Mouse (Mus musculus): Measurements from ENCODE around the gene Mutyh. TPM values are rescaled to one million over a fixed set of nuclear protein-coding genes. Genes with fewer than 3 reads are reported as not detected.
"Not testable (repeated sequence)": the region's sequence is repeated elsewhere in the genome, so short reads cannot be mapped to it uniquely, and the experiment has no call there.

Gene Mutyh
- total RNA-seq, 1 experiment from 2014 or later, result 6.8 TPM

DNA sequence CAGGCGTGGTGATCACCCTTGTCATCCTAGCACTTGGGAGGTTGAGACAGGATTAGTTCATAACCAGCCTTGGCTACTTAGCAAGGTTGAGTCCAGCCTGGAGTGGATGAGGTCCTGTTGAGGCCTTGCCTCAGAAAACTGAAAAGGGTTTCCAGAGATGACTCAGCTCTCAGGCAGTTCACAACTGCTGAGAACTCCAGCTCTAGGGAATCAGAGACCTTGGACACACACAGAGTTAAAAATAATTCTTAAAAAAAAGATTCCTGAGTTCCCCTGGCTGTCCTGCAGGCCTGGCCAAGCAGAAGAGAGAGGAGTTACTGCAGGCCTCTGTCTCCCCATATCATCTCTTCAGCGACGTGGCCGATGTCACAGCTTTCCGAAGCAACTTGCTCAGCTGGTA, 7.8 kb downstream of the Mutyh start:
- no peak for ATAC-seq (replicated peaks in 1 of 2; ENCODE audit: insufficient read depth in 1 of 2, low FRiP score in 2 of 2, low TSS enrichment in 1 of 2, low read depth in 1 of 2, poor library complexity in 2 of 2, severe bottlenecking in 2 of 2)

GRCm38 (mm10) chr4:116817486-116817885, 10.0 kb downstream of the Mutyh start:
- no peak for ATAC-seq (replicated peaks in 1 of 2; ENCODE audit: insufficient read depth in 1 of 2, low FRiP score in 2 of 2, low TSS enrichment in 1 of 2, low read depth in 1 of 2, poor library complexity in 2 of 2, severe bottlenecking in 2 of 2)

DNA sequence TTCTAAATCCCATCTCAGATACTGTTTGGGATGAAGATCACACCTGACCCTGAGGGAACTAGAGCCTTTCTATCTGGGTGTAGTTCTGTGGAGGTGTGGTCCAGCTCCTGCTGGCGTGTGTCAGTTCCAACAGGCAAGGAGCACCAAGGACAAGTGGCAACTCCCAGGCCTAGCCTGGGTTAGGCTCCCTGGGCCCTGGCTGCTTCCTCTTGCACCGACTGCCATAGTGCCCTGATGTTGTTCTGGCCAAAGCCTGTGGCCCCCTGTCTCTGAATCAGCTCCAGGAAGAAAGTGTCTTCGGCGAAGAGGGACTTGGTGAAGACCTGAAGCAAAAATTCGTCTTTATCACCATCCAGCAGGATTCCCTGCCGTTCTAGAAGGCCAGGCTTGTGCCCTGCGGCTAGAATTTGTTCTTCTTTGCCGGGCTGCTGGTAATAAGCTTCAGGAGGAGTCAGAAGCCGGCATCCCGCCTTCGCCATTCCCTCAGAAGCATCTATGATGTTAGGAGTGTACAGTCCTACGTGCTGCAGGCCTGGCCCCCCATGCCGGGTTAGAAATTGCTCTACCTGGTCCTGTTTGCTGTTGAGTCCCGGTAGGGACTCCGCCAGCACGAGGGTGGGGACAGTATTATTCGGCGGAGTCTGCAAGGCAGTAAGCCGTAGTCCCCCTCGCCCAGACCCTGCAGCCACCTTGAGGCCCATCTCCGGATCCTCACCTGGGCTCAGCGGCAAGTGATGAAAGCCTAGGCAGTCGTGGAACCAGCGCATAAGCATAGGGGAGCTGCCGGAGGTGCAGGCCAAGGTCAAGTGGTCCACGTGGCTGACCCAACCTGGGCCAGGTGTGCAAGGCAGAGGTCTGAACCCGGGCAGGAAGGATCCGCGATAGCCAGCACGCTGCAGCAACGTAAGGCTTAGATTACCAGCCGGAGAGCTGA, 12.7 kb downstream of the Mutyh start:
- ATAC-seq (replicated peaks in 1 of 2; ENCODE audit: insufficient read depth in 1 of 2, low FRiP score in 2 of 2, low TSS enrichment in 1 of 2, low read depth in 1 of 2, poor library complexity in 2 of 2, severe bottlenecking in 2 of 2), result no peak; a peak in 1 of 4 replicates

GRCm38 (mm10) chr4:116820902-116821693, 13.6 kb downstream of the Mutyh start:
- ATAC-seq (replicated peaks in 1 of 2; ENCODE audit: insufficient read depth in 1 of 2, low FRiP score in 2 of 2, low TSS enrichment in 1 of 2, low read depth in 1 of 2, poor library complexity in 2 of 2, severe bottlenecking in 2 of 2), result peak; percentile 65 to 78

DNA sequence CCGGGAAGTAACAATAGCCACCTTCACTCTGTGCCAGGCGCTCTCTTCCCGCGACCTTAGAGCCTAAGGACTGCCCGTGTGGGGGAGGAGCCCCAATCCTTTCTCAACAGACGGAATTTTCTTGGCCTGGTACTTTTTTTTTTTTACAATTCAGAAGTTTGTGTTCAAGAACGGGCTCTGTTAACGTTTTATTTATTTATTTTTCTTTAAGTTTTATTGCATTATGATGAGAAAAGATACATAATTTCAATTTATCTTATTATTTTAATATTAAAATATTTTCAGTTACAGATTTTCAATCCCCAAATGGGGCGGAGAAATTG, 14.1 kb downstream of the Mutyh start, which contains the start of gene Hpdl:
Gene Hpdl, minus strand, starts transcription at position 14 of the 323 bp plus-strand sequence.
- ATAC-seq (replicated peaks in 1 of 2; ENCODE audit: insufficient read depth in 1 of 2, low FRiP score in 2 of 2, low TSS enrichment in 1 of 2, low read depth in 1 of 2, poor library complexity in 2 of 2, severe bottlenecking in 2 of 2), result 0 out of 4 replicates have a peak, but pooled peaks of 1 of the 2 experiments have one; percentile 28

DNA sequence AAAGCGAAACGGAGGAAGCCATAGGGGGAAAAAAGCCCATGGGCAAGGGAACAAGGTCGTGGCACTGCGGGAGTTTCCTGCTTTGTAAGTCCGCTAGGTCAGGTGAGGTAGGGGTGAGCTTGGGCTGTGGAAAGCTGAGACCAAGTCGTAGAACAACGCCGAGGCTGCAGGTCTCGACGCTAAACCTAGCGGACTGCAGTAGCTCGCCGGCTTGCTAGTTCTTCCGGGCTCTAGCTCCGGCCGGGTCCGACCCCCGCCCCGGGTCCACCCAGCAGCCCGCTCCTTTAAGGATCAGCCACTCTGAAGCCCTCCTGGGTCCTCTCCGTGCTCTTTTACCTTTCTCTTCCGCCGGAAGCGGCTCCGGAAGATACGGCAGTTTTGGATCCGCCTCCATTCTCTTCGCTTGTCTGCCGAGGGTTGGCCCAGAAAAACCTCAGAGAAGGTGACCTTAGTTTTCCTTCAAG, 17.1 kb downstream of the Mutyh start:
- ATAC-seq (replicated peaks in 1 of 2; ENCODE audit: insufficient read depth in 1 of 2, low FRiP score in 2 of 2, low TSS enrichment in 1 of 2, low read depth in 1 of 2, poor library complexity in 2 of 2, severe bottlenecking in 2 of 2), result peak; percentile 19 to 34; a peak in 3 of 4 replicates

DNA sequence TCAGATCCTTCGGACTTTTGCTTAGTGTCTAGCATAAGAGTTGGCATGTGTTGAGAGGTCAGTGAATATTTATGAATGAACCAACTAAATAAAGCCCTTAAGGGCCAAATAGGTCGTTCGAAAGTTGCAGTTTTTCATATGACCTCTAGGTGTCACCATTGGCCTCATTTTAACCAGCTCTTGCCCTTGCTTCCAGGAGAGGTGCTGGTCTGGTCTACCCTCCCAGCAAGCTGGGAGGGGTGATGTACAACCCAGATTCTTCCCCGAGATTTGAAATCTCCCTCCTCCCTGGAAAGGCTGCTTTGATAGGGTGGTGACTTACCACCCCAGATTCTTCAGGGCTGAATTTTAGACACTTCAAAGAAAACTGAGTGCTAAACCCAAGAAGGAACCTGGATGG, 20.3 kb downstream of the Mutyh start:
- peak; percentile 58 to 80 for ATAC-seq (replicated peaks in 1 of 2; ENCODE audit: insufficient read depth in 1 of 2, low FRiP score in 2 of 2, low TSS enrichment in 1 of 2, low read depth in 1 of 2, poor library complexity in 2 of 2, severe bottlenecking in 2 of 2)

DNA sequence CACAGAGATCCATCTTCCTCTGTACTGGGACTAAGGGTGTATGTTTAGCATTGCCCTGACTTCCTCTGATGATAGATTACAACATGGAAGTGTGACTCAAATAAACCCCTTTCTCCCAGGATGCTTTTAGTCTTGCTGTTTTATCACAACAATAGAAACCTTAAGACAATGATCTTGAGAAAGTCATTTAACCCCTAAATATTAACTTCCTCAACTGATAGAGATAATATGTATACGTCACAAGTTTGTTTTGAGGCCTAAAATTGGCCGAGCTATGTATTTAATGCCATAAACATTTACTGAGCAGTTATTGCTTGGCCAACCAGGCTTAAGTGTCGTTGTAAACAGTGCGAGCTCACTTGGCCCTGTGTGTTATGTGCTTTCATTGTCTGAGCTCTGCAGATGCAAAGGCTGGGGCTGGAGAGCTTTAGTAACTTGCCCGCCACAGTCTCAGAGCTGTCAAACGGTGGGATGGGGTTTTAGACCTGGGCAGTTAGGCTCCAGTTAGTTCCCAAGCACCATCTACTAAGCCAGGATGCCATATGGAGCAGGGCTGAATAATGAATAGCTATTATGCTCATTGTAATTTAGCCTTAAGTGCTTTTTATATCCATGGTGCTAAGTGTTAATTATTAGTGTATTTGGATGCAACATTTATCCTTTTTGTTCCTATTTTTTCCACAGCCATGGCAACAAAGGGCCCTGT, 22.0 kb downstream of the Mutyh start:
- no peak for ATAC-seq (replicated peaks in 1 of 2; ENCODE audit: insufficient read depth in 1 of 2, low FRiP score in 2 of 2, low TSS enrichment in 1 of 2, low read depth in 1 of 2, poor library complexity in 2 of 2, severe bottlenecking in 2 of 2)

DNA sequence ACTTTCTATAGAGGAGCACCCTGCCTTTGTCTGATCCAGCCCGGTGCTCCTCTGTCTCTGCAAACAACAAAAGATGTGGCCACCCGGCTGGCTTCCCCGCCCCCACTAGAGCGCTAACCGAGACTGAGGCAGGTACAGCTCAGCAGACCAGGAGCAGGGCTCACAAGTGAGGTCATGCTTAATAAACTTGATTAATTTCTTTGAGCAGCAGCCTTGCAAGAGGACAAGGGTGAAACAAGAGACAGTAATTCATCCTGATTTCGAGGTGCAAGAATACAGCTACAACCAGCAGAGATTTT, 22.5 kb downstream of the Mutyh start:
- ATAC-seq (replicated peaks in 1 of 2; ENCODE audit: insufficient read depth in 1 of 2, low FRiP score in 2 of 2, low TSS enrichment in 1 of 2, low read depth in 1 of 2, poor library complexity in 2 of 2, severe bottlenecking in 2 of 2), result no peak

GRCm38 (mm10) chr4:116838999-116839398, 31.5 kb downstream of the Mutyh start:
- no peak for ATAC-seq (replicated peaks in 1 of 2; ENCODE audit: insufficient read depth in 1 of 2, low FRiP score in 2 of 2, low TSS enrichment in 1 of 2, low read depth in 1 of 2, poor library complexity in 2 of 2, severe bottlenecking in 2 of 2)

DNA sequence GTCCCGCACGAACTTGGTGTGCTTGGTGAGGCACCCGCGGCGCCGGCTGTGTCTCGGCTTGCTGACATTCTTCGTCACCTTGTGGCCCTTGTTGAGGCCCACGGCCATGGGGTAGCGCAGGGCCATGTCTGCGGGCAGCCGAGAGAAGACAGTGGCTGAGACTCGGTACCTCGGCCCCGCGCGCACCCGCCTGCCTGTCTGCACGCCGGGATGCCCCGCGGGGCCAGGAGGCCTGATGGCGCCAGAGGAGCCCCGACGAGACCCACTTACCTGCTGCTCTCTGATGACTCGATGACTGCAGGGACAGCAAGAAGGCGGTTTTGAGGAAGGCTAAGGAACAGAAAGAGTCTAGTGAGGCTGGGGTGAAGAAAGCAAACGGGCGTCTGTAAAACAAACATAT, 32.6 kb downstream of the Mutyh start:
- not testable (repeated sequence) for ATAC-seq (replicated peaks in 1 of 2; ENCODE audit: insufficient read depth in 1 of 2, low FRiP score in 2 of 2, low TSS enrichment in 1 of 2, low read depth in 1 of 2, poor library complexity in 2 of 2, severe bottlenecking in 2 of 2)

GRCm38 (mm10) chr4:116840841-116841240, 33.3 kb downstream of the Mutyh start:
- no peak for ATAC-seq (replicated peaks in 1 of 2; ENCODE audit: insufficient read depth in 1 of 2, low FRiP score in 2 of 2, low TSS enrichment in 1 of 2, low read depth in 1 of 2, poor library complexity in 2 of 2, severe bottlenecking in 2 of 2)

DNA sequence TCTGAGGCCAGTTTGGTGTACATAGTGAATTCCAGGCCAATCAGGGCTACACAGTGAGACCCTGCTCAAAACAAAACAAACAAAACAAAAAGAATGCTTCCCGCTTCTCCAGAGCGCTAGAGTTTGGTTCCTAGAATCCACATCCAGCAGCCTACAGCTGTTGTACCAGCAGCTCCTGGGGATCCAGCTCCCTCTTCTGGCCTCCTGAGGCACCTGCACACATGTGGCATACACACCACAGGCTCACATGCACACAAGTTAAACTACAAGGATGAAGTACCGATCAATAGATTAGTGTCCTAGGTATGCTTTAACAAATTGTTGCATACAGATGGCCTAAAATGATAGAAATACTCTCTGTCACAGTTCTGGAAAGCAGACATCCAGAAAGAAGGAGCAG, 36.8 kb downstream of the Mutyh start:
- no peak for ATAC-seq (replicated peaks in 1 of 2; ENCODE audit: insufficient read depth in 1 of 2, low FRiP score in 2 of 2, low TSS enrichment in 1 of 2, low read depth in 1 of 2, poor library complexity in 2 of 2, severe bottlenecking in 2 of 2)

- ATAC-seq (replicated peaks in 1 of 2; ENCODE audit: insufficient read depth in 1 of 2, low FRiP score in 2 of 2, low TSS enrichment in 1 of 2, low read depth in 1 of 2, poor library complexity in 2 of 2, severe bottlenecking in 2 of 2), result no peak
Measured at GRCm38 (mm10) chr4:116849901-116850300, 42.4 kb downstream of the Mutyh start.

- ATAC-seq (replicated peaks in 1 of 2; ENCODE audit: insufficient read depth in 1 of 2, low FRiP score in 2 of 2, low TSS enrichment in 1 of 2, low read depth in 1 of 2, poor library complexity in 2 of 2, severe bottlenecking in 2 of 2), result no peak
Measured at GRCm38 (mm10) chr4:116854286-116854685, 46.8 kb downstream of the Mutyh start.

DNA sequence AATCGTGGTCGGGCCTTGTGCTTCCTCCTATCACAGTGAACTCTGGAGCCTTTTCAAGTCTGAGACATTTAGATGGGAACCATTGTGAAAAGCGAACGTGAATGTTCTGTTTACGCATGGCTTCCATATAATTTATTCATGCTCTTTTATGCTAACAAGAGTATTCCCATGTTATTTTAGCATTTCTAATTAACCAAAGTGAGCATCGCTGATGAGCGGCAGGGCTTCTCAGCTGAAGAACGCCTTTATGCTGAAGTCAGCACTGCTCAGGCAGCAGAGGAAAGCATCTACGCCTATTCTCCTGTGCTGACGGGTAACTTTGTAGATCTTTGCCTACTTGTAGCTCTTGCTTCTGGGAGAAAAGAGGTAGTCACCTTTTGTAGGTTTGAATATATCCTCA, 49.7 kb downstream of the Mutyh start:
- ATAC-seq (replicated peaks in 1 of 2; ENCODE audit: insufficient read depth in 1 of 2, low FRiP score in 2 of 2, low TSS enrichment in 1 of 2, low read depth in 1 of 2, poor library complexity in 2 of 2, severe bottlenecking in 2 of 2), result no peak

- ATAC-seq (replicated peaks in 1 of 2; ENCODE audit: insufficient read depth in 1 of 2, low FRiP score in 2 of 2, low TSS enrichment in 1 of 2, low read depth in 1 of 2, poor library complexity in 2 of 2, severe bottlenecking in 2 of 2), result no peak
Measured at GRCm38 (mm10) chr4:116859711-116860110, 52.2 kb downstream of the Mutyh start.

DNA sequence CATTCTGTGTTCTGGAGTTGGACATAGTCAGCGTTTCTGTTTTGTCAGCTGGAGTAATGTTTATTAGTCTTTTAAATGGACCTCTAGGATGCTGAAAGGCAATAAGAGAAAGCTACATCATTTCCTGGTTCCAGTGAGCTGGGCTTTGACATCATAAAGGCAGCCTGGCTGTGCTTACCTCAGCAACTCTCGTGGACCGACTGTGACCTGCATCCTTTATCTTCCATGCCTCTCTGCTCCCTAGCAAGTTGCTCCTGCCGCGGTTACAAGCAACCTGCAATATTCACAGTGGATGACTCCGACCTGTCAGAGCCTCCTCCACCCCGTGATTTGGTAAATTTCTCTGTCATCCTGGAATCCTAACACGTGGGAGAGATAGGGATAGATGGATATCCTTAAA, 54.5 kb downstream of the Mutyh start:
- no peak for ATAC-seq (replicated peaks in 1 of 2; ENCODE audit: insufficient read depth in 1 of 2, low FRiP score in 2 of 2, low TSS enrichment in 1 of 2, low read depth in 1 of 2, poor library complexity in 2 of 2, severe bottlenecking in 2 of 2)
